Mouse (Mus musculus): ENCODE measurements around the gene Gcsam.

The Gcsam gene

DNA sequence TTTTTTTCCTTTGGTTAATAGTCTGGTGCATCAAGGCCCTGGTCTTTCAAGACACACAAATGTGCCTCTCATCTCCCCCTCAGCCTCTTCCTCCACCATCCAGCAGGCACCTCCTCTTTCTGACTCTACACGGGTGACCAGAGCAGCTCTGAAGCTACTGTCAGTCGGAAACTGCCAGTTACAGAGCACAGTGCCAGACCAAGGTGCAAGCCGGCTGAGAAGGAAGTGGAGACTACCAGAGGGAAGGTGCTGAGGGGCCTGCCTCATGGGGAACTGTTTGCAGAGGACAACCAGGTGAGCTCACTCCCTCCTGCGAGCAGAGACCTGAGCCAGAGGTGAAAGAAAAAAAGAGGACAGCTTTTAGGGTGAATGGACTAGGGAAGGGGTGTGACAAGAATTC lies at the start of gene Gcsam:
Gcsam (plus strand) TSS at position 114 of the 400 bp plus-strand sequence.
- DNase-seq (ENCODE audit: low read depth, low spot score): no peak

DNA sequence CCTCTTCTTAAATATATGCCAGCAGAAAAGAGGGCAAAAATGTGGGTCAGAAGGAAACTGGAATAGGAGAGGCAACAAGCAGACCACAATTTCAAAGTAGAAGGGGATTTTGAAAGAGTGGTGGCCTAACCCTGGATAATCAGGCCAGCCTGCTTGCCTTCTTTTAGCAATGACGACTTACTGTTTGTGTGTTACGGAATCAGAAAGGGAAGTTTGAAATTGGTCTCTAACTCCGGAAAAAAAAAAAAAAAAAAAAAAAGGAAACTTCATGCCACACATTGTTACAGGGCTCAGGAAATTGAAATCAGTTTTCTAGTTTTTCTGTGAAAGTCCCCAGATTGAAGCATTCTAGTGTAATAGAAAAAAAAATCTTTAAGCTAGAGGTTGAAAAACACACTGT lies 48.4 kb upstream of the Gcsam start:
- no peak for DNase-seq (ENCODE audit: low read depth, low spot score)

DNA sequence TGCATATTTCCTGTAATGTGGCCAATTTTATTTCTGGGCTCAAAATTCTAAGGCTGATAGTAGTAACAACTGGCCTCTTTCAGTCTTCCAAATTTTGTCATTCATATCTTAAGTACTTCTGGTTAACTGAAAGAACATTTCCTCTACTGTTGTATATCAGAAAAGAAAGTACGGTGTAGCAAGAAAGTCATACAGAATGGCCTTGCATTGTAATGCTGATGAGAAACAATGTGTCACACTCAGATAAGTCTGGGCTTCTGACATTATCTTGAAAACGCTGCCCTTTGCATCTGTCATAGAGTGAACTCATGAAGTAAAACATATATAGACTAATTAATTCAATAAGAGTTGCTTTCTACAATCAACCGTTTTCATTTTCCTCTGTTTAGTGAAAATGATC lies 37.9 kb upstream of the Gcsam start:
- no peak for DNase-seq (ENCODE audit: low read depth, low spot score)

DNA sequence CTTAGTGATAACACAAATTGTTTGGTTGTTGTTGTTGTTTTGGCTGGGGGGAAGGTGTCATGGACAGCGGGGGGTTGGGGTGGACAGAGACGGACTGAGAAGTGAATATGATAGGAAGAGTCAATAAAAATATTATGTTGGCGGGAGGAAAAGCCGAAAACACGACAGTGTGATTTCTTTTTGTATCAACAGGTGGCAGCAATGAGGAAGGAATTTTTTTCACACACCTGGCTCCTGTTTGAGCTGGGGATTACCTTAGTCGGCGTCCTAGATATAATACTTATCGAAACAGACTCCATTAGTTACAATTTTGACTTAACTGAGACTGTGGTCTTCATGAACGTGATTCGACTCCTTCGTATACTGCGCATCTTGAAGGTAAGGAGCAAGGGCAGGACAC lies 30.3 kb upstream of the Gcsam start:
- no peak for DNase-seq (ENCODE audit: low read depth, low spot score)

DNA sequence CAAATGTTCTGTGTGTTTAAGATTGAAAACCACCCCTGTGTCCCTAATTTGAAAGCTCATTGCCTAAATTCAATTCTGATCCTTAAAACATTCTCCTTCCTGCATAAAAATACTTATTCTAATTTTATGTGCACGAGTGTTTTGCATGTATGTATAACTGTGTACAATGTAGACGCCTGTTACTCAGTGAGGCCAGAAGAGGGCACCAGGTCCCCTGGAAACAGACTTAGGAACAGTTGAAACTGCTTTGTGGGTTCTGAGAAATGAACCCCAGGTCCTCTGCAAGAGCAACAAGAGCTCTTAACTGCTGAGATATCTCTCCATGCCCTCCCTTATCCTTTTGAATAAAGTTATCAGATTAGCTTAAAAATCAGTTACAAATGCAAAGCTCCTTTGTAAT lies 27.7 kb upstream of the Gcsam start:
- DNase-seq (ENCODE audit: low read depth, low spot score): peak; percentile 9

DNA sequence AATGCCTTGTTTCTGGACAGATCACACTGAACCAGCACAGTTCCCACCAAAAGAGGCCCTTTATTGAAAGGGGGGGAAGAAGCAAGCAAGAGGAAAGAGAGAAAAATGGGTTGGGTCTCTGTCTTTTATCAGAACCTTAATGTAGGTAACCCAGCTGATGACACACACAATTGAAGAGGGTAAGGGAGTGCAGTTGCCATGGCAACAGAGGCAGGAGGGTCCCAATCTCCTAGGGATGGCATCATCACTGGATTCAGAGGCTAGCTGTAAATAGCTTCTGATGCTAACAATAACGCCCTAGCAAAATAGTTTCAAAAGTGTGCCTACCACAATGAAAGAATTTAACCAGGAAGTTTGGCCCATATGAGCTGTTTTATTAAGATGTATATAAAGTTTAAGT lies 16.5 kb upstream of the Gcsam start:
- no peak for DNase-seq (ENCODE audit: low read depth, low spot score)

DNA sequence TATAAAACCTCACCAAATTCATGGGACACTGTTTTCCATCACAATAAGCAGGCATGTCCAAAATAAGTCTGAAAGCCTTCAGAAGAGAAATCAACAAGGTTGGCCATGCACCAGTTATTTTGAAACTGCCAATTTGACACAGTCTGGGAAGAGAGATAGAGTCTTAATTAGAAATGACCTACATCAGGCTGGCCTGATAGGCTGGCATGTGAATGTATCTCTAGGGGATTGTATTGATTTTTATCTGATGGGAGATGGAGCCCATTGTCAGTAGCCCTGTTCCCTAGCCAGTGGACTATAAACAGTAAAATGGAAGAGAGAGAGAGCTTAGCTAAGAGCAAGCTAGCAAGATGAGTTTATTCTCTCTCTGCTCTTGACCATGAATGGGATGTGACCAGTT lies 14.7 kb upstream of the Gcsam start:
- DNase-seq (ENCODE audit: low read depth, low spot score): no peak

DNA sequence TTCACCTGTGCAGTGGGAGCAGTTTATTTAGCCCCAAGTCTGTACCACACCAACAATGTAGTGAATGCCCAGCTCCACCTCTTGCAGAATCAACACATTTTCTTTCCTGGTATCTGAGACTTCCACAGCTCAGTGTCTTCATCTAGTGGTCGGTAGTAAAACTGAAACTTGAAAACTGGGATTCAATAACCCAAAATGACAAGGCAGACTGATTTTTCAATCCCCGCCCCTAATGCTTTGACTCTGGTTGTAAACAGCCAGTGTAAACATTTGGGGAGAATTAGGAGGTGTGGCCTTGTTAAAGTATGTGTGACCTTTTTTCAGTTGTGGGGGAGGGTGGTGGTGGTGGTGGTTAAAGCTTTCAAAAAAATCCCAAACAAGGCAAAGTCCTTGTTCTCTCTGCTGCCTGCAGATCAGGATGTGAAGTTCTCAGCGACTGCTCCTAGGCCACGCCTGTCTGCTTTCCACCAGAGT lies 1.7 kb upstream of the Gcsam start:
- peak; percentile 6 for DNase-seq (ENCODE audit: low read depth, low spot score)

DNA sequence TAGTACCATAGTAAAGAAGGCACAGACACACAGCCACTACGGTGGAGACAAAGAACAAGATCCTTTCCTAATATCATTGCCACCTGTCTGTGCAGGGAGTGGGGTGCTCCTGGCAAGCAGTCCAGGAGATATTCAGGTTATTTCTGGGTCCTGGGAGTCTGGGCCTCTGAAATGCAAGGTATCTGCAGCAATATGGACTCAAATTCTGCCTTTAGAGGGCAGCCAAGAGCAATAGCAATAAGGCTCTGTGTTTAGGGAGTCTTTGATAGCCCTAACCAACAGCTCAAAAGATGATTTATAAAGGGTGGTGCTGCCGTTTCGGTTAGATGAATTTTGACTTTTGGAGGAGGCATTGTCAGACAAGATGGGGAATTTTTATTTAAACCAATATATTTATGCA lies 880 bp upstream of the Gcsam start:
- peak; percentile 25 for DNase-seq (ENCODE audit: low read depth, low spot score)

DNA sequence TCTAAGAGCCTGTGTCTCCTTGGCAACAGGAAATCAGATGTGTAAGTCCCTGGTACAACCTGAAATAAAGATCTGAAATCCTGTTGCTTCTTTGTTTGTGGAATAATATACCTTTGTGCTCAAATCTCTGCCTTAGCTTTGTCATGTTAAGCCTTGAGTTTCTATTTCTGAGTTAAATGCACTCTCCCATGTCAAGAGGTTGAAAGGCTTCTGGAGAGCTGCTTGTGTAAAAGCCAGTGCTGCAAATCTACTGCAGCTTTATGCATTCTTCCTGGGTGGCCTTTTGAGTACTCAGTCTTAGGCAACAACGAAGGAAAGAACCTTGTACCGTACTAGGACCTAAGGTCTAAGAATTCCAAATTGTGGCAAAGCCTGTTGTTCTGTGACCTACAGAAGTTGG lies 3.1 kb downstream of the Gcsam start:
- DNase-seq (ENCODE audit: low read depth, low spot score): no peak

DNA sequence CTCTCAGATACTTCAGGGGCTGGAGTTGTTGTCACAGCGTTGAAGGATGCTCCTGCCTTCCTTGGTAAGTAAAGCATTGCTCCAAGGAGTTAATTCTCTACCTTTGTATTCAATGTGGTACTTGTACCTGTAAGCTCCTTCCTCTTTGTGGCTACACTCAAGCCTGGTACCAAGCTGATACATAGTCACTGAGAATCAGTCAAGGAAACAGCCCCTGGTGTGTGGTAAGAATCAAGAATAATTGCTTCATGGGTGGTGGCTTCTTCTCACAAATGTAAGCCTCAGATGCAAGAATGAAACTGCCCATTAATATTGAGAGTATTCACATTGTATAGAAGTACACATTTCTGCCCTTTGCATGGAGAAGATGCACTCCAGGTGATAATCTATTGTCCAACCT lies 5.8 kb downstream of the Gcsam start:
- DNase-seq (ENCODE audit: low read depth, low spot score): no peak

DNA sequence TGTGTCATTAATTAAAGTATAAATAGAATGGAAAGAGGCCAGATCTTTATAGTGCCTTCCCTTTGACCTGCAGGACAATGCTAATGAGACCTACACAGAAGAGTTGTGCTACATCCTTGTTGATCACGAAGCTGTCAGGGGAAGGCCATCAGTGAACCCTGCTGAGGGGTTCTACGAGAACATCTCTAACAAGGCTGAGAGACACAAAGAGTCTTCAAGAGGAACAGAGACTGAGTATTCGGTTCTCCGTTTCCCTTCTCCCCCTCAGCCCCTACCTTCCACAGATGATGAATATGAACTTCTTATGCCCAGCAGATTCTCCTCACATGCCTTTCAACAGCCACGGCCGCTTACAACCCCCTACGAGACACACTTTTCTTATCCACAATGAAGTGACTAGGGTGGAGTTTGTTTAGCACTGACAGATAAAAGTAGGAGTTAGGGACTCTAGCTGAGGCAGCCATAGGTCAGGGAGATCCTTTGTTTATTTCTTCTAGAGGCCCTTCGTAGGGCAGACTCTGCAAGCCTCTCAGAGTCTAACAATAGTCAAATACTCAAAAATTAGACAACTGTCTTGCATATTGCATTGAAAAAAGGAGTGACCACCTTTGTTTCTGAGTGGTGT lies 9.7 kb downstream of the Gcsam start:
- DNase-seq (ENCODE audit: low read depth, low spot score): no peak

DNA sequence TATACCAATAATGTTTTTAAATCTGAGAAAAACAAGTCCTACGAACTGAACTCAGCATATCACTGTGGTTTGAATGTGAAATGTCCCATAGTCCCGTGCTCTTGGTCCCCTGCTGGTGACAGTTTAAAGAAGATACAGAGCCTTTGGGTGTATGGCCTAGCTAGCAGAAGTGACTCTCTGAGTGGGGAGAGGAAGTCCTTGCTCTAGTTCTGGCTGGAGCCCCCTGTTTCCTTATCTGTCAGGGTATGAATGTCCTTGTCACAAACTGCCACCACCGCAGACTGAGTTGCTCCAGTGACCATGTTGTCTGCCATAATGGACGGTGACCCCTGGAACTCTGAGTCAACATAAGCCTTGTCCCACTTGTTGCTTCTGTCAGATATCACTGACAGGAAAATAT lies 13.1 kb downstream of the Gcsam start:
- DNase-seq (ENCODE audit: low read depth, low spot score): no peak

DNA sequence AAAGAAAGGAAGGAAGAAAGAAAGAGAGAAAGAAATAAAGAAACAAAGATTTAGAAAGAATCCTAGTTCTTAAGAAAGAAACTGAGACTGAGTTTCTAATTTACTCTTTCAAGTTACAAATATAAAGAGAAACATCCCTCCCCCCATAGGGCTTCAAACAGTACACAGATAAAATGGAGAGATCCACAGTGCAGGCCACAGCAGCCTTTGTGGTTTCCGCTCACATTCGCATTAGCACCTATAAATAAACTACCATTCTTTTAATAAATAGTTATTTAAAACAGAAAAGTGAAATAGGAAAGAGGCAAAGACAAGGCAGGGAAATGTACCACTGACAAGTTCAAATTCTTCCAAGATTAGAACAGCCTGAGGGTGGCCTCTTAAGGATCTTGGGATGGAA lies 14.6 kb downstream of the Gcsam start:
- DNase-seq (ENCODE audit: low read depth, low spot score): no peak

DNA sequence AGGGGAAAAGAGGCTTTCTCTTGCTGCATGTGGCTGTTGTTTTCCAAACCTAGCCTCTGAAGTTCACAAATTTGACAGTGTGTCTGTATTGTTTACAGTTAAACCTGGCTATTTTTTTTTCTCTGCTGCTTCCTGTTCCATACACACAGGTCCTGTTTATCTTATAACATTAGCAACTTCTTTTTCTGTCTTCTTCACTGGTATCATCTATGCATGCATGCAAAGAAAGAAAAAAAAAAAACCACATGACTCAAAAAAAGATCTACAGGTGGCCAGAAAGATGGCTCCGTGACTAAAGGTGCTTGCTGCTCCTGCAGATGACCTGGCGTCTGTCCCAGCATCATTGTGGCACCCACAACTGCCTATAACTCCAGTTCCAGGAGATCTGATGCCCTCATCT lies 15.2 kb downstream of the Gcsam start:
- DNase-seq (ENCODE audit: low read depth, low spot score): no peak

DNA sequence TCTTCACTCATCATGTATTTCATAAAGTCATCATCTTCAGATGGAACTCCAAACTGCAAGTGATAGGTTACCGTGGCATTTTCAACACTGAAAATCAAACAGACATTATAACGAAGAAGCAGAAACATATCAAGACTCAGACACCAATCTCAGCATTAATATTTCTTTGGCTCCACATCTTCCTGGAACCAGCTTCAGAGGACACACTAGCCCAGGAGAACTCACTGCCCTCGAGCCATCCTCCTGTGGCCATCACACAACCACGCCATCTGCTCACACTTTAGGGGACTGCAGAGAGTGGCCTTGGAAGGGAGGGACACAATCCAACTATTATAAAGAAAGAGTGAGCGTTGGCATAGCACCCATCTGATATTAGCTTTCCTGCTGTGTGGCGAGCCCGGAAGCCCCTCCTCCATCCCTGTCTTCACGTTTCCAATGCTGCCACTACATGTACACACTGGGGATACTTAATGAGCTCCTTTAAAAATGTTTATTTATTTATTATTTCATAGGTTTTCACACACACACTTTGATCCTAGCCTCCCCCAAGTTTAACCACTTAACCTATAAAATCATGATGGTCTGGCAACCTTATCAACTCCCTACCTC lies 19.4 kb downstream of the Gcsam start:
- no peak for DNase-seq (ENCODE audit: low read depth, low spot score)

DNA sequence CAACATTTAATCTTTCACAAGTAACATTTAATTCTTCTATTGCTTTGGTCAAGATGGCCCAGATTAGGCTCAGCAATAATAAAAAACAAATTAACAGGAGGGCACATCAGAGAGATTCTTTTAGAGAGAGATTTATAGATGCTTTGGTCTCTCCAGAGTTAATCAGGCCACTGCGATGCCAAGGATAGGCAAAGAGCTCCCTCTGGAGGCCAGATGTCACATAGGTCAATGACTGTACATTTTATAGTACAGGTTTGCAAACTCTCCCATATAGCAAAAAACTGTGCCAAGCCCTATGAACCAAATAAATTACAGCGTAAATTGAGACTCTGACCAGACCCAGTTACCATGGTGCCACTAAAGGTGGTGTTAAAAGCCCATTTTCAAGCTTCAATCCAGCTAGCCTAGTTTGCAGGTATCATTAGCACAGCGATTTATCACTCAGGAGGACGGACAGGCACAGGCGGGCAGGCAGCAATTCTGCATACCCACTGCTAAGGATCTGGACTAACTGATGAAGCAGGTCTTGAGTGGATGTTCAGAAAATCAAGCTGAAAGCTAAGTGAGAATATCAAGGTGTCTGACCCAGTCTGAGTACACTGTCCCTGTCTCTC lies 20.3 kb downstream of the Gcsam start:
- DNase-seq (ENCODE audit: low read depth, low spot score): peak; percentile 50

DNA sequence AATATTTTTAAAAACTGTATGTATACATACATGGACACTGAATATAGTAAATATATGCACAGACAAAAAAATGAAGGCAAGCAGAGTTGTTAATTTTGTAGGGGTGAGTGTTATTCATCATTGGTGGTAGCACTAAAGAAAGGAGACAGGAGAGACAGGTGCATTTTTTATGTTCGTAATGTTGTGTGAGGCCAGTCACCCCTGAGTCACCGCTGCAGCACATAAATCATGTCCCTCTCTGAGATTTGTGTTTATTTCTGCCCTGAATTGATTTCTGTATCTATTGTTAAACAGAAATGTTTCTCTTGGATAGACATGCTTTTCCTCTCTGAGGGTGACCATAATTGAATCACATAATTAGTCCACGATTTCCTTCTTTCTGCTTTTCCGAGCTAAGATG lies 22.2 kb downstream of the Gcsam start:
- DNase-seq (ENCODE audit: low read depth, low spot score): no peak

DNA sequence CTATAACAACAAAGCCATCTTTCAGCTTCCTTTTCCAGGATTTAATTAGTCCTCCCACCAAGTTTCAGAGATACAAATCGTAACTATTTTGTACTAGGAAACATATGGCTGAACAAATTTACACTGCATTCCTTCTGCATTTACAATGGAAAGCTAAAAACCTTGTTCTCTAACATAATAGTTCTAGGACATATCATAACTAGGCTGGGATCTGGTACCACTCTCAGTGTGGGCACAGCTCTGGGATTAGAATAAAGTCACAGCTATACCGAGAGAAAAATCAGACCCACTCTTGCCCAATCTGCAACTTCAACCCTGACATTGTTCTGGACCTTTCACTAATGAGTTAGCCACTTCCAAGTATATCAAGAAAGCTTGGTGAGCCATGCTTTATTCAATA lies 25.6 kb downstream of the Gcsam start:
- DNase-seq (ENCODE audit: low read depth, low spot score): no peak

DNA sequence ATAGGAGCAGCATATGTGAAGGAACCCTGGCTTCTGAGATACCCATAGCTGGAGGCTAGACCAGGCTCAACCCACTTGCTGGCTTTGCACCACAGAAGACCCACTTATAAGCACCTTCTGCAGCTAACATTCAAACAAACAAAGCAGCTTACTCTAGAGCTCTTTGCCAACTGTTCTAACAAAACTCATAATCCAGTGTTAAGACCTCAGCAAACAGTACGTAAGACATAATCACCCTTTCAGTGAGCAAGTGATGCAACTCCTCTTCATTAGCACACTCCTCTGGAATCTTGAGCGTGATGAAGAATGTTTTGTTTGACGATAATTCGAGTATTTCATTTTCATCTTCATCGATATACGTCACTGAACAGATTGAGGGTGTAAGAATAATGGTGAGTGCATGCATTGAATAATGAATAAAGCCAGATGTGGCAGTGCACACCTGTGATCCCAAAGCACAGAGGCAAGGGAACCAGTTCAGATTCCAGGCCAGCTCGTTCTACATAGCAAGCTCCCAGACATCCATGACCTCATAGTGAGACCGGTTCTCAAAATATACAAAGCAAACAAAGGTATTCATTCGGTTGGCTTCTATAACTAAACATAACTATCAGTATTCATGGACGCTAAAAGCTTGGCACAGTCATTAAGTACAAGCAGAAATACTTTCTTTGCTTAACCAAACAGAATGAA lies 30.0 kb downstream of the Gcsam start:
- DNase-seq (ENCODE audit: low read depth, low spot score): no peak

DNA sequence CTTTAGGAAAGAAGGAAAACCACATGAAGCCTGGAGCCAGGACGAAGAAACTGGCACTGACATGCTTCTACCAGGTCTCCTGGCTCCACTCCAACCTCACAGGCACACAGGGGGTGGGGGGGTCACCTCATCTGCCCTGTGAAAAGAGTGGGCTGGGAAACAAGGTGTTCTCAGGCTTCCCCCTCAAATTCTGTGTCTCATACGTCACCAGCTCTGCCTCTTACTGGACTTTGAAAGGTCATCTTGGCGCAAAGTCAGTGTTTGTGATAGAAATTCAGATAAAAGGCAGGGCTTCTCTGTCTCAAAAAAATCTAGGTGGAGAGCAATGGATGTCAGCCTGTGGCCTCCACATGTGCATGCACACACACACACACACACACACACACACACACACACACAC lies 31.1 kb downstream of the Gcsam start:
- no peak for DNase-seq (ENCODE audit: low read depth, low spot score)

DNA sequence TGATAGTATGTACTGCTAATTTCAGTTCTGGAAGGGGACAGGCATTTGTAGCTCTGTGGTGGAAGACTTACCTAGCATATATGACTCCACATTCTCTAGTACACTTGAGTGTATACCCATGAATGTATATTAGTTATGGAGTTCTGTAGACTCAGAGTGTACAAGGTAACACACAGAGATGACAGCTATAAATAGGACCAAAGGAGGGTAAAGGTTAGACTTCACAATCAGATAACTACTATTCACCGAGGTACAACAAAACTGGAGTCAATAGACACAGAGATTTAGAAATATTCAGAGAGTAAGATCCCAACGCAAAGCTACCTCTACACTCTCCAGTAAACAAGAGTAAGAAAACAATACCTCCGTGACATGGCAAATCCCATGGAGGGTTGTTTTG lies 33.8 kb downstream of the Gcsam start:
- DNase-seq (ENCODE audit: low read depth, low spot score): no peak

DNA sequence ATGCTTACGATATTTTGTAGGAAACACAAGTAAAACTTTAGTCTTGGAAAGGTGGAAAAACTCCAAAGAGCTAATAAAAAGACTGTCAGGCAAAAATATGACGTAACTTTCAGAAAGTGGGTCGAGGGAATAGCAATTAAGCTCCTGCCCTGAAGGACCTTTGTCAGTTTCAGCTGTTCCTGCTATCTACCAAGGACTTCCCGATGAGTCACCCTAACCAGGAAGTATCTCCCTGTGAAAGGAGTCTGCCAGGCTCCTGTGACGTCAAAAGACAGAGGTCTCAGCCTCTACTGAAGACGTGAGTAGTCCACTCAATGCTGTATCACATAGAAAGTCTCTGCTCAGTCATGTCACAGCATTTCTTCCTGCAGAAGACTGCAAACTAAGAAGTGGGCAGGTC lies 34.2 kb downstream of the Gcsam start:
- DNase-seq (ENCODE audit: low read depth, low spot score): peak; percentile 3
